In genomic region chr2:25421896-25422295, GRCm38 (mm10) we compare ENCODE assay signal across 8 mouse cellular contexts. TPM values are rescaled to one million over a fixed set of nuclear protein-coding genes. Genes with fewer than 3 reads are reported as not detected.
DNase-seq lines count a peak whose midpoint lies in the region; ATAC-seq lines count a peak whose summit lies in the region.

No protein-coding gene starts in this region.

- no peak overlapping the region for H3K9ac ChIP-seq in hindbrain, embryonic 13.5 days

- H3K9me3 ChIP-seq in hindbrain, embryonic 13.5 days: no peaks in the 10 kb centered on the region

- H3K27ac ChIP-seq in hindbrain, embryonic 13.5 days: no peak overlapping the region

- peak; percentile 33 to 45 for DNase-seq in left cerebral cortex, adult 18-20 months (ENCODE audit: low spot score in 2 of 2)
- no peak for DNase-seq in left cerebral cortex, adult 8-10 months (ENCODE audit: low spot score in 2 of 2)
- DNase-seq in MEL-GATA-1-ER (ENCODE audit: extremely low read depth, low read depth): peak; percentile 49
- DNase-seq in cerebellum, adult 9-11 months: peak; percentile 63
- peak; percentile 60 for DNase-seq in lung, postnatal 10 days
- peak; percentile 76 for DNase-seq in splenic B cell, adult 2 months (ENCODE audit: low read depth, low spot score)
- no peak for DNase-seq in gastrocnemius, adult 8-10 months (ENCODE audit: low spot score in 2 of 2)

- H3K4me3 ChIP-seq in hindbrain, embryonic 13.5 days: no peak overlapping the region

- peaks cover 40% of the 10 kb centered on the region for H3K27me3 ChIP-seq in hindbrain, embryonic 13.5 days
- H3K27me3 ChIP-seq in splenic B cell, adult 2 months (ENCODE audit: control insufficient read depth, insufficient read depth, low read length, poor library complexity, severe bottlenecking): no peaks in the 10 kb centered on the region

- H3K4me2 ChIP-seq in hindbrain, embryonic 13.5 days: no peak overlapping the region

- peaks cover 4% of the 10 kb centered on the region; the same call in 1 of the 2 replicates for H3K4me1 ChIP-seq in hindbrain, embryonic 13.5 days (replicated peaks)

- WGBS in hindbrain, embryonic 13.5 days: 21% methylated on average over 3 of the region's 3 CpGs

- no peaks in the 10 kb centered on the region for H3K36me3 ChIP-seq in hindbrain, embryonic 13.5 days
- no peaks in the 10 kb centered on the region for H3K36me3 ChIP-seq in splenic B cell, adult 2 months (ENCODE audit: control insufficient read depth, insufficient read depth, low read length, poor library complexity, severe bottlenecking)

- 0 out of 2 replicates have a peak, but pooled peaks have one; percentile 43 for ATAC-seq in hindbrain, embryonic 13.5 days (ENCODE audit: low FRiP score)

RNA-seq across cellular contexts. Expression of gene Fut7, which starts 1.2 kb away (rescaled TPM):
- under 1 TPM; 0.21 to 0.56 TPM for total RNA-seq in left cerebral cortex, adult 18-20 months (2021)
- total RNA-seq in left cerebral cortex, adult 8-10 months (2022): under 1 TPM in 2 of 4 experiments, not detected in 2; 0.40 to 0.84 TPM
- polyA plus RNA-seq in hindbrain, embryonic 13.5 days (2015; fragmentation: Nextera tagmentation; extraction: Ambion mirVana): 0.19 TPM in 1 of 2 replicates, not detected in the other
- not detected for total RNA-seq in gastrocnemius, adult 8-10 months (2022)

RNA-seq across cellular contexts. Expression of gene Abca2, which starts 6.6 kb away (rescaled TPM):
- 100 to 1,000 TPM; 155 to 165 TPM for total RNA-seq in left cerebral cortex, adult 18-20 months (2021)
- 100 to 1,000 TPM; 176 to 185 (median 183) TPM for total RNA-seq in left cerebral cortex, adult 8-10 months (2022)
- polyA plus RNA-seq in hindbrain, embryonic 13.5 days (2015; fragmentation: Nextera tagmentation; extraction: Ambion mirVana): 10.0 and 11.6 TPM in 2 replicates
- 10 to 100 TPM; 14.6 to 19.4 (median 16.0) TPM for total RNA-seq in gastrocnemius, adult 8-10 months (2022)

RNA-seq across cellular contexts. Expression of gene Npdc1, which starts 22.7 kb away (rescaled TPM):
- 100 to 1,000 TPM; 328 to 341 TPM for total RNA-seq in left cerebral cortex, adult 18-20 months (2021)
- 100 to 1,000 TPM; 307 to 332 (median 316) TPM for total RNA-seq in left cerebral cortex, adult 8-10 months (2022)
- polyA plus RNA-seq in hindbrain, embryonic 13.5 days (2015; fragmentation: Nextera tagmentation; extraction: Ambion mirVana): 411 and 423 TPM in 2 replicates
- total RNA-seq in gastrocnemius, adult 8-10 months (2022): 10 to 100 TPM; 12.6 to 19.9 (median 15.7) TPM

RNA-seq across cellular contexts. Expression of gene Entpd2, which starts 26.2 kb away (rescaled TPM):
- 10 to 100 TPM; 13.6 to 13.8 TPM for total RNA-seq in left cerebral cortex, adult 18-20 months (2021)
- 10 to 100 TPM; 13.1 to 17.5 (median 16.2) TPM for total RNA-seq in left cerebral cortex, adult 8-10 months (2022)
- 2.6 and 3.6 TPM in 2 replicates for polyA plus RNA-seq in hindbrain, embryonic 13.5 days (2015; fragmentation: Nextera tagmentation; extraction: Ambion mirVana)
- total RNA-seq in gastrocnemius, adult 8-10 months (2022): 1 to 10 TPM; 3.8 to 8.0 (median 6.2) TPM

RNA-seq across cellular contexts. Expression of gene Clic3, which starts 34.7 kb away (rescaled TPM):
- 1 to 10 TPM in 1 of 2 experiments, not detected in 1; 1.5 TPM for total RNA-seq in left cerebral cortex, adult 18-20 months (2021)
- 1 to 10 TPM in 2 of 4 experiments, not detected in 2; 1.2 to 1.6 TPM for total RNA-seq in left cerebral cortex, adult 8-10 months (2022)
- 3.4 and 3.7 TPM in 2 replicates for polyA plus RNA-seq in hindbrain, embryonic 13.5 days (2015; fragmentation: Nextera tagmentation; extraction: Ambion mirVana)
- total RNA-seq in gastrocnemius, adult 8-10 months (2022): 1 to 10 TPM in 1 of 4 experiments, under 1 TPM in 2, not detected in 1; 0.64 to 1.1 (median 0.77) TPM

Comparison
In these comparisons a context has a peak if more than half of its experiments do, and no peak if none do; other contexts are left out.
1. DNase-seq: peak in left cerebral cortex, adult 18-20 months (2 of 2), MEL-GATA-1-ER (single experiment), cerebellum, adult 9-11 months (single experiment), lung, postnatal 10 days (single experiment) and splenic B cell, adult 2 months (single experiment); none in left cerebral cortex, adult 8-10 months (0 of 2) and gastrocnemius, adult 8-10 months (0 of 2).
2. RNA of gene Abca2, which starts 6.6 kb away (total RNA-seq): 176 to 185 TPM in left cerebral cortex, adult 8-10 months and 155 to 165 TPM in left cerebral cortex, adult 18-20 months; 14.6 to 19.4 TPM in gastrocnemius, adult 8-10 months; every median in the first group is over 4 times any median in the second.
3. RNA of gene Npdc1, which starts 22.7 kb away (total RNA-seq): 328 to 341 TPM in left cerebral cortex, adult 18-20 months and 307 to 332 TPM in left cerebral cortex, adult 8-10 months; 12.6 to 19.9 TPM in gastrocnemius, adult 8-10 months; every median in the first group is over 10 times any median in the second.